Mouse (Mus musculus) heart, adult 9 months (tissue): ENCODE measurements around the gene Fbxo42.
A peak's percentile ranks its signal among the peaks of the same experiment; 100 is the strongest.

Source experiments
- DNase-seq, 2 experiments: peaks; one replicate each; pipeline ENCODE4 v3.0.0; 2022; ENCODE audit warnings: low spot score in 2 of 2

The Fbxo42 gene

GRCm38 (mm10) chr4:141248614-141248978 lies 100.9 kb downstream of the Fbxo42 start:
- DNase-seq, result no peak

DNA sequence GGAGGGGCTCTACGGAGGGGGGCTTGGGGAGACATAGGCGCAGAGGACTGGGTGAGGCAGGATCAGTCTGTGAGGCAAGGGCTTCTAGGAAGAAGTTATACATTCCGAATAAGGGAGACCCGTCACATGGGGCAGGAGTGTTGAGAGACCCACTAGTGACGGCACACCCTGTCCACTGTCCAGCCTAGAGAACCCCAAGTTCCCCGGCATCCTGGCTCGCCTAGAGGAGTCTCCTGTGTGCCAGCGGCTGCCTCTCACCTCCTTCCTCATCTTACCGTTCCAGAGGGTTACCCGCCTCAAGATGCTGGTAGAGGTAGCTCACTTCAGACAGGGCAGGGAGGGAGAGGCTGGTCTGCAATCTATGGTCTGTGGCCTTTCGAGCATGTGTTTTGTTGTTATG lies 101.7 kb downstream of the Fbxo42 start:
- DNase-seq, result no peak

- DNase-seq, result peak in 1 of 2 experiments; percentile 73
Observed at GRCm38 (mm10) chr4:141251071-141251470, 103.4 kb downstream of the Fbxo42 start.

DNA sequence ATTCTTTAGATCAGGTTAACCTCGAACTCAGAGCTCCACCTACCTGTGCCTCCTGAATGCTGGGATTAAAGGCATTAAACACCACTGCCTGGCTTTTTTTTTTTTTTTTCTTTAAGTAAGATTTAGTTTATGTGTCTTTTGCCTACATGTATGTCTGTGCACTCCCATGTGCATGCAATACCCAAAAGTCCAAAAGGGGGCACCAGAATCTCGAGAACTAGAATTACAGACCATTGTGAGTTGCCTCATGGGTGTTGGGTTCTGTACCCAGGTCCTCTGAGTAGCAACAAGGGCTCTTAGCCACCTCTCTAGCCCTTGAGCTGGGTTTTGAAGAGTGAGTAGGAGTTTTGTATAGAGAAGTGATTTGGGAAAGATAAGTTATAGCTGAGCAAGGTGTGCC lies 104.9 kb downstream of the Fbxo42 start:
- DNase-seq, result no peak
